Mouse (Mus musculus) midbrain, postnatal 0 days (tissue): ENCODE results near the gene Lamtor1. TPM values are rescaled to one million over a fixed set of nuclear protein-coding genes. Genes with fewer than 3 reads are reported as not detected.
A peak's percentile ranks its signal among the peaks of the same experiment; 100 is the strongest.

Experiments
- ATAC-seq: fragments of 200-750 bp; cut with Nextera tagmentation; 2 replicates; pipeline ENCODE4 v1.8.0; 2017; ENCODE audit warnings: moderate number of reproducible peaks, mild to moderate bottlenecking, moderate TSS enrichment, moderate library complexity; ENCODE audit not compliant: low FRiP score
- DNase-seq: peaks from one replicate; pipeline ENCODE4 v3.0.0-alpha.2; 2015; ENCODE audit warnings: low spot score
- H3K27ac ChIP-seq: fragments of 300-500 bp; sonication (generic); 2 replicates; pipeline ENCODE4 v1.5.1; 2014; ENCODE audit warnings: low read depth, mild to moderate bottlenecking, low read length, mixed read lengths
- H3K27me3 ChIP-seq: fragments of 300-500 bp; sonication (generic); 2 replicates; pipeline ENCODE4 v1.6.1; 2014; ENCODE audit warnings: low read length, control low read depth, mixed read lengths; ENCODE audit not compliant: insufficient read depth
- H3K36me3 ChIP-seq: fragments of 300-500 bp; sonication (generic); 2 replicates; pipeline ENCODE4 v1.6.1; 2014; ENCODE audit warnings: low read length, control low read depth, mixed read lengths; ENCODE audit not compliant: insufficient read depth
- H3K4me1 ChIP-seq: fragments of 300-500 bp; sonication (generic); 2 replicates; pipeline ENCODE4 v1.6.1; 2014; ENCODE audit warnings: mild to moderate bottlenecking, control low read depth, antibody characterized with exemption, low read length, mixed read lengths; ENCODE audit not compliant: insufficient read depth
- H3K4me2 ChIP-seq: fragments of 300-500 bp; sonication (generic); 2 replicates; pipeline ENCODE4 v1.6.1; 2014; ENCODE audit warnings: low read depth, mild to moderate bottlenecking, low read length, mixed read lengths; ENCODE audit not compliant: poor library complexity, severe bottlenecking
- H3K4me3 ChIP-seq: fragments of 300-500 bp; sonication (generic); 2 replicates; pipeline ENCODE4 v1.5.1; 2014; ENCODE audit warnings: low read depth, mild to moderate bottlenecking, low read length, moderate library complexity
- H3K9ac ChIP-seq: fragments of 300-500 bp; sonication (generic); replicated peaks from 2 replicates; pipeline ENCODE4 v1.6.1; 2014; ENCODE audit warnings: mild to moderate bottlenecking, low read length, moderate library complexity, mixed read lengths; ENCODE audit not compliant: poor library complexity, severe bottlenecking
- H3K9me3 ChIP-seq: fragments of 300-500 bp; sonication (generic); 2 replicates; pipeline ENCODE4 v1.6.1; 2016; ENCODE audit warnings: low read length, control low read depth
- CTCF ChIP-seq: IDR thresholded peaks from 2 replicates; pipeline ENCODE4 v1.5.1; 2016; ENCODE audit warnings: antibody characterized with exemption, mild to moderate bottlenecking
- WGBS: fragments of 180-500 bp; shearing (Covaris S2); extraction: QIAGEN DNeasy Blood & Tissue Kit; methylation state at CpG from one replicate; pipeline ENCODE4 v1.1.7; 2014; 5-methylcytosine and 5-hydroxymethylcytosine counted together
- polyA plus RNA-seq: library from polyadenylated mRNA; unstranded; fragments of >200 nt; fragmentation: Nextera tagmentation; extraction: Ambion mirVana; gene quantifications from 2 replicates; pipeline ENCODE4 v1.2.1, GENCODE M21; 2015
- total RNA-seq: library from RNA; depleted of rRNA; stranded (reverse); fragments of >200 nt; gene quantifications from 2 replicates; pipeline ENCODE4 v1.2.3, GENCODE M21; 2014

The Lamtor1 gene
- total and polyA plus RNA-seq, 2 experiments from 2014 or later: 127 to 159 TPM

- peaks cover 5% of the 10 kb centered on the region; the same call in 1 of the 2 replicates for H3K36me3 ChIP-seq
- peak overlapping the region; percentile 86 for H3K27ac ChIP-seq
- peak overlapping the region; percentile 56; the same call in 1 of the 2 replicates for H3K9ac ChIP-seq
- ATAC-seq (peak; percentile 15), DNase-seq (peak; percentile 24)
- 41% methylated on average over 9 of the region's 9 CpGs for WGBS
- H3K4me1 ChIP-seq: 0 out of 2 replicates have a peak, but pooled peaks cover 5% of the 10 kb centered on the region
- TF ChIP-seq CTCF: peak; percentile 56
- peak overlapping the region; percentile 51 for H3K4me3 ChIP-seq
- no peaks in the 10 kb centered on the region for H3K9me3 ChIP-seq
- peak overlapping the region; percentile 41 for H3K4me2 ChIP-seq
- H3K27me3 ChIP-seq: no peaks in the 10 kb centered on the region
These were observed 10.0 kb upstream of the Lamtor1 start for GRCm38 (mm10) chr7:101895695-101896094.

- Histone ChIP-seq H3K4me2 (peak overlapping the region; percentile 54), H3K27me3 (no peaks in the 10 kb centered on the region), H3K9ac (peak overlapping the region; percentile 56), H3K4me1 (0 out of 2 replicates have a peak, but pooled peaks cover 5% of the 10 kb centered on the region), H3K27ac (peak overlapping the region; percentile 86), H3K36me3 (peaks cover 5% of the 10 kb centered on the region; the same call in 1 of the 2 replicates), H3K9me3 (no peaks in the 10 kb centered on the region), H3K4me3 (peak overlapping the region; percentile 51)
- no peak for TF ChIP-seq CTCF
- DNase-seq: peak; percentile 99
- under 1% methylated on average over 57 of the region's 57 CpGs for WGBS
- ATAC-seq: peak; percentile 96
These were observed 9.3 kb upstream of the Lamtor1 start for GRCm38 (mm10) chr7:101896104-101897066.

- DNase-seq: no peak
- TF ChIP-seq CTCF: no peak
- 91% methylated on average over 16 of the region's 16 CpGs for WGBS
These were observed 5.2 kb upstream of the Lamtor1 start for GRCm38 (mm10) chr7:101900331-101901097.

GRCm38 (mm10) chr7:101901969-101902368 is 3.7 kb upstream of the Lamtor1 start:
- 91% methylated on average over 10 of the region's 10 CpGs for WGBS
- no peaks in the 10 kb centered on the region for H3K9me3 ChIP-seq
- DNase-seq (no peak), ATAC-seq (no peak)
- H3K4me2 ChIP-seq: no peak overlapping the region
- H3K27ac ChIP-seq: no peak overlapping the region
- TF ChIP-seq CTCF: no peak
- peaks cover 5% of the 10 kb centered on the region; the same call in 1 of the 2 replicates for H3K36me3 ChIP-seq
- H3K27me3 ChIP-seq: no peaks in the 10 kb centered on the region
- H3K9ac ChIP-seq: no peak overlapping the region
- H3K4me3 ChIP-seq: no peak overlapping the region
- H3K4me1 ChIP-seq: 0 out of 2 replicates have a peak, but pooled peaks cover 8% of the 10 kb centered on the region

More at GRCm38 (mm10) chr7:101900331-101901097, 5.2 kb upstream of the Lamtor1 start:
- Histone ChIP-seq H3K4me3 (no peak overlapping the region), H3K9ac (no peak overlapping the region), H3K4me1 (0 out of 2 replicates have a peak, but pooled peaks cover 5% of the 10 kb centered on the region), H3K27ac (no peak overlapping the region), H3K4me2 (no peak overlapping the region), H3K9me3 (no peaks in the 10 kb centered on the region), H3K27me3 (no peaks in the 10 kb centered on the region), H3K36me3 (peaks cover 5% of the 10 kb centered on the region; the same call in 1 of the 2 replicates)
- no peak for ATAC-seq

GRCm38 (mm10) chr7:101902846-101903245 is 2.9 kb upstream of the Lamtor1 start:
- Histone ChIP-seq H3K36me3 (peaks cover 5% of the 10 kb centered on the region; the same call in 1 of the 2 replicates), H3K9ac (no peak overlapping the region), H3K27ac (no peak overlapping the region), H3K4me2 (no peak overlapping the region), H3K9me3 (no peaks in the 10 kb centered on the region), H3K4me3 (no peak overlapping the region), H3K4me1 (0 out of 2 replicates have a peak, but pooled peaks cover 3% of the 10 kb centered on the region), H3K27me3 (no peaks in the 10 kb centered on the region)
- ATAC-seq (no peak), DNase-seq (no peak)
- TF ChIP-seq CTCF: peak; percentile 26
